Comparison of ENCODE assay signal across 33 mouse cellular contexts in genomic region chr6:145591578-145591977, GRCm38 (mm10). TPM values are rescaled to one million over a fixed set of nuclear protein-coding genes. Genes with fewer than 3 reads are reported as not detected.
DNase-seq lines count a peak whose midpoint lies in the region; ATAC-seq and TF ChIP-seq lines count a peak whose summit lies in the region.
"Had no signal": no experiment of that assay in that cellular context is flagged by ENCODE, and none has a peak within 500 bp of the region (broad histone marks: within the 10 kb centered on the region; RNA-seq: fewer than 3 reads in every experiment).

No protein-coding gene starts in this region.

- H3K27ac ChIP-seq in intestine, embryonic 14.5 days (ENCODE audit: low read depth), result peak overlapping the region; percentile 80
- H3K27ac ChIP-seq in intestine, embryonic 16.5 days (ENCODE audit: low read length), result no peak overlapping the region
- H3K27ac ChIP-seq in liver, adult 2 months (replicated peaks; ENCODE audit: insufficient read depth, low read depth, low read length), result no peak overlapping the region
- no peak overlapping the region for H3K27ac ChIP-seq in liver, postnatal 0 days (ENCODE audit: low read depth)
- no peak overlapping the region for H3K27ac ChIP-seq in lung, postnatal 0 days (ENCODE audit: low read length)
- 0 out of 2 replicates have a peak overlapping the region, but pooled peaks have one; percentile 50 for H3K27ac ChIP-seq in limb, embryonic 15.5 days
- H3K27ac ChIP-seq: forebrain, embryonic 12.5 days; heart, embryonic 15.5 days; hindbrain, embryonic 13.5 days had no signal

- H3K9ac ChIP-seq in intestine, embryonic 14.5 days (ENCODE audit: low read length), result no peak overlapping the region
- no peak overlapping the region for H3K9ac ChIP-seq in intestine, embryonic 16.5 days (ENCODE audit: low read depth, low read length)
- H3K9ac ChIP-seq in liver, adult 2 months (ENCODE audit: low read depth, low read length), result no peak overlapping the region
- no peak overlapping the region for H3K9ac ChIP-seq in liver, postnatal 0 days (replicated peaks)
- H3K9ac ChIP-seq in lung, postnatal 0 days (replicated peaks; ENCODE audit: low read depth), result no peak overlapping the region
- H3K9ac ChIP-seq in limb, embryonic 15.5 days, result no peak overlapping the region
- H3K9ac ChIP-seq: embryonic facial prominence, embryonic 12.5 days; forebrain, embryonic 12.5 days; forebrain, embryonic 15.5 days; heart, embryonic 12.5 days; heart, embryonic 15.5 days; hindbrain, embryonic 13.5 days had no signal

- WGBS in intestine, embryonic 14.5 days, result 83% methylated on average over 1 of the region's 1 CpGs
- WGBS in intestine, embryonic 16.5 days, result 79% methylated on average over 1 of the region's 1 CpGs
- WGBS in liver, adult 2 months, result 36% methylated on average over 1 of the region's 1 CpGs
- WGBS in liver, postnatal 0 days (ENCODE audit: insufficient replicate concordance), result 76% methylated on average over 1 of the region's 1 CpGs
- 72% methylated on average over 1 of the region's 1 CpGs for WGBS in lung, postnatal 0 days
- 91% methylated on average over 1 of the region's 1 CpGs for WGBS in lung, adult 2 months
- 43% methylated on average over 1 of the region's 1 CpGs for WGBS in limb, embryonic 15.5 days

- no peak for ATAC-seq in intestine, embryonic 14.5 days (replicated peaks; ENCODE audit: low FRiP score, low TSS enrichment, low read depth)
- no peak for ATAC-seq in intestine, embryonic 16.5 days
- no peak for ATAC-seq in liver, postnatal 0 days
- no peak; the same call in 1 of the 2 replicates for ATAC-seq in lung, postnatal 0 days
- ATAC-seq in limb, embryonic 15.5 days (ENCODE audit: insufficient number of reproducible peaks, low FRiP score, low TSS enrichment, low read depth), result no peak
- ATAC-seq: Patski had no signal

- H3K79me2 ChIP-seq in liver, adult 2 months (ENCODE audit: control insufficient read depth, insufficient read depth, low read length), result no peaks in the 10 kb centered on the region

- no peak for TF ChIP-seq CTCF in liver, adult 2 months (IDR thresholded peaks at IDR 0.05; ENCODE audit: low read depth, low read length)
- no peak for TF ChIP-seq CTCF in liver, postnatal 0 days (IDR thresholded peaks at IDR 0.05; ENCODE audit: low read depth)
- TF ChIP-seq CTCF in lung, postnatal 0 days (IDR thresholded peaks at IDR 0.05), result no peak
- no peak for TF ChIP-seq CTCF in lung, adult 2 months (IDR thresholded peaks at IDR 0.05; ENCODE audit: insufficient read depth, low read length)

- H3K4me3 ChIP-seq in intestine, embryonic 14.5 days (ENCODE audit: low read depth, low read length), result no peak overlapping the region
- H3K4me3 ChIP-seq in intestine, embryonic 16.5 days (ENCODE audit: low read length), result no peak overlapping the region
- H3K4me3 ChIP-seq in liver, adult 2 months (ENCODE audit: insufficient read depth, low read depth, low read length), result no peak overlapping the region
- H3K4me3 ChIP-seq in liver, postnatal 0 days (ENCODE audit: low read depth, low read length), result no peak overlapping the region
- H3K4me3 ChIP-seq in lung, postnatal 0 days (ENCODE audit: low read depth, low read length), result no peak overlapping the region
- no peak overlapping the region for H3K4me3 ChIP-seq in lung, adult 2 months (replicated peaks; ENCODE audit: extremely low read depth, low read depth, low read length)
- H3K4me3 ChIP-seq in limb, embryonic 15.5 days, result no peak overlapping the region
- H3K4me3 ChIP-seq: embryonic facial prominence, embryonic 12.5 days; erythroblast, embryonic 14.5 days; forebrain, embryonic 12.5 days; forebrain, embryonic 15.5 days; heart, embryonic 12.5 days; heart, embryonic 15.5 days; hindbrain, embryonic 10.5 days; hindbrain, embryonic 13.5 days had no signal

- no peaks in the 10 kb centered on the region for H3K36me3 ChIP-seq in intestine, embryonic 14.5 days (ENCODE audit: control insufficient read depth, insufficient read depth, low read length)
- no peaks in the 10 kb centered on the region for H3K36me3 ChIP-seq in intestine, embryonic 16.5 days (ENCODE audit: control insufficient read depth, insufficient read depth, low read length)
- H3K36me3 ChIP-seq in liver, adult 2 months (ENCODE audit: control insufficient read depth, insufficient read depth, low read length), result no peaks in the 10 kb centered on the region
- H3K36me3 ChIP-seq in liver, postnatal 0 days (replicated peaks; ENCODE audit: insufficient read depth, low read length), result no peaks in the 10 kb centered on the region
- no peaks in the 10 kb centered on the region for H3K36me3 ChIP-seq in lung, postnatal 0 days (ENCODE audit: insufficient read depth, low read length)
- no peaks in the 10 kb centered on the region for H3K36me3 ChIP-seq in limb, embryonic 15.5 days
- H3K36me3 ChIP-seq: embryonic facial prominence, embryonic 12.5 days; forebrain, embryonic 12.5 days; forebrain, embryonic 15.5 days; G1E; heart, embryonic 12.5 days; heart, embryonic 15.5 days; hindbrain, embryonic 10.5 days; hindbrain, embryonic 13.5 days had no signal

- no peak for DNase-seq in intestine, embryonic 14.5 days (ENCODE audit: low spot score)
- peak; percentile 69 for DNase-seq in liver, adult 2 months (ENCODE audit: extremely low read depth, low read depth, low spot score)
- DNase-seq in liver, postnatal 0 days, result no peak
- peak; percentile 50 for DNase-seq in lung, postnatal 0 days (ENCODE audit: low spot score)
- no peak for DNase-seq in lung, adult 2 months
- DNase-seq: adrenal gland, adult 2 months; adrenal gland, postnatal 14 days; B cell, adult 2 months; cerebellum, adult 11-12 months; cerebellum, adult 8-10 months; cerebellum, postnatal 36 days; embryo, embryonic 11 days; gastrocnemius, postnatal 25 days; heart, adult 18-20 months; heart, postnatal 10 days; heart, postnatal 36 days had no signal

- H3K9me3 ChIP-seq in intestine, embryonic 14.5 days (ENCODE audit: control insufficient read depth, low read length), result no peaks in the 10 kb centered on the region
- no peaks in the 10 kb centered on the region for H3K9me3 ChIP-seq in intestine, embryonic 16.5 days (ENCODE audit: control insufficient read depth, low read length)
- H3K9me3 ChIP-seq in liver, postnatal 0 days (ENCODE audit: low read length), result no peaks in the 10 kb centered on the region
- H3K9me3 ChIP-seq in lung, postnatal 0 days (ENCODE audit: low read length), result no peaks in the 10 kb centered on the region
- no peaks in the 10 kb centered on the region for H3K9me3 ChIP-seq in limb, embryonic 15.5 days
- H3K9me3 ChIP-seq: embryonic facial prominence, embryonic 12.5 days; forebrain, embryonic 12.5 days; forebrain, embryonic 15.5 days; heart, embryonic 12.5 days; heart, embryonic 15.5 days; hindbrain, embryonic 10.5 days; hindbrain, embryonic 13.5 days had no signal

- TF ChIP-seq EP300 in liver, postnatal 0 days (IDR thresholded peaks at IDR 0.05; ENCODE audit: low read depth), result no peak
- no peak for TF ChIP-seq EP300 in lung, postnatal 0 days (IDR thresholded peaks at IDR 0.05)

- H3K27me3 ChIP-seq in intestine, embryonic 14.5 days (replicated peaks; ENCODE audit: control insufficient read depth, insufficient read depth, low read length), result no peaks in the 10 kb centered on the region
- H3K27me3 ChIP-seq in intestine, embryonic 16.5 days (replicated peaks; ENCODE audit: control insufficient read depth, insufficient read depth, low read length), result no peaks in the 10 kb centered on the region
- no peaks in the 10 kb centered on the region for H3K27me3 ChIP-seq in liver, adult 2 months (ENCODE audit: control insufficient read depth, insufficient read depth, low read length)
- H3K27me3 ChIP-seq in liver, postnatal 0 days (ENCODE audit: insufficient read depth, low read length), result no peaks in the 10 kb centered on the region
- no peaks in the 10 kb centered on the region for H3K27me3 ChIP-seq in lung, postnatal 0 days (replicated peaks; ENCODE audit: insufficient read depth, low read length)
- no peaks in the 10 kb centered on the region for H3K27me3 ChIP-seq in limb, embryonic 15.5 days
- H3K27me3 ChIP-seq: CH12.LX; embryonic facial prominence, embryonic 12.5 days; forebrain, embryonic 12.5 days; forebrain, embryonic 15.5 days; heart, embryonic 12.5 days; heart, embryonic 15.5 days; hindbrain, embryonic 13.5 days had no signal

- peaks cover 20% of the 10 kb centered on the region for H3K4me1 ChIP-seq in intestine, embryonic 14.5 days (replicated peaks; ENCODE audit: control insufficient read depth, insufficient read depth, low read length)
- peaks cover 17% of the 10 kb centered on the region for H3K4me1 ChIP-seq in intestine, embryonic 16.5 days (ENCODE audit: control insufficient read depth, insufficient read depth, low read length)
- H3K4me1 ChIP-seq in liver, adult 2 months (ENCODE audit: control insufficient read depth, insufficient read depth, low read length), result peaks cover 11% of the 10 kb centered on the region
- H3K4me1 ChIP-seq in liver, postnatal 0 days (ENCODE audit: insufficient read depth), result peaks cover 12% of the 10 kb centered on the region
- H3K4me1 ChIP-seq in lung, postnatal 0 days (ENCODE audit: insufficient read depth, low read depth, low read length), result peaks cover 6% of the 10 kb centered on the region
- H3K4me1 ChIP-seq in lung, adult 2 months (ENCODE audit: control insufficient read depth, insufficient read depth, low read length), result peaks cover 4% of the 10 kb centered on the region
- peaks cover 25% of the 10 kb centered on the region for H3K4me1 ChIP-seq in limb, embryonic 15.5 days
- H3K4me1 ChIP-seq: forebrain, embryonic 12.5 days had no signal

- TF ChIP-seq POLR2A in liver, adult 2 months (IDR thresholded peaks at IDR 0.05; ENCODE audit: extremely low read depth, insufficient read depth, low read length), result no peak
- TF ChIP-seq POLR2A in lung, adult 2 months (IDR thresholded peaks at IDR 0.05; ENCODE audit: borderline replicate concordance, extremely low read depth, low read depth, low read length), result no peak

- no peak overlapping the region for H3K4me2 ChIP-seq in intestine, embryonic 14.5 days (ENCODE audit: low read length)
- no peak overlapping the region for H3K4me2 ChIP-seq in intestine, embryonic 16.5 days (ENCODE audit: low read depth, low read length)
- no peak overlapping the region for H3K4me2 ChIP-seq in liver, postnatal 0 days (ENCODE audit: low read depth, low read length)
- H3K4me2 ChIP-seq in lung, postnatal 0 days (replicated peaks; ENCODE audit: low read depth, low read length), result no peak overlapping the region
- H3K4me2 ChIP-seq in limb, embryonic 15.5 days, result no peak overlapping the region
- H3K4me2 ChIP-seq: embryonic facial prominence, embryonic 12.5 days; forebrain, embryonic 12.5 days; forebrain, embryonic 15.5 days; heart, embryonic 12.5 days; heart, embryonic 15.5 days; hindbrain, embryonic 13.5 days had no signal

RNA-seq across cellular contexts. Expression of gene Lmntd1, which starts 22.5 kb away (rescaled TPM):
- 0.27 and 0.52 TPM in 2 replicates for polyA plus RNA-seq in intestine, embryonic 14.5 days (2014; fragmentation: Nextera tagmentation; extraction: Ambion mirVana)
- polyA plus RNA-seq in intestine, embryonic 16.5 days (2015; fragmentation: Nextera tagmentation; extraction: Ambion mirVana), result 0.54 and 0.75 TPM in 2 replicates
- not detected in 2 replicates for total RNA-seq in liver, adult 2 months (2014; rRNA removed)
- polyA plus RNA-seq in liver, adult 2 months (2012; rRNA removed), result not detected in 2 replicates
- polyA plus RNA-seq in liver, postnatal 0 days (2015; fragmentation: Nextera tagmentation; extraction: Ambion mirVana), result not detected in 2 replicates
- 0.74 and 0.81 TPM in 2 replicates for polyA plus RNA-seq in lung, postnatal 0 days (2015; fragmentation: Nextera tagmentation; extraction: Ambion mirVana)
- 1.7 and 4.5 TPM in 2 replicates for polyA plus RNA-seq in lung, adult 2 months (2012; rRNA removed)
- 0.86 TPM in 2 replicates for polyA plus RNA-seq in limb, embryonic 15.5 days (2015; fragmentation: Nextera tagmentation; extraction: Ambion mirVana)
- polyA plus RNA-seq: erythroblast, embryonic 14.5 days; G1E; Patski had no signal

RNA-seq across cellular contexts. Expression of gene Tuba3b, which starts 24.0 kb away (rescaled TPM):
- not detected in 2 replicates for polyA plus RNA-seq in intestine, embryonic 14.5 days (2014; fragmentation: Nextera tagmentation; extraction: Ambion mirVana)
- not detected in 2 replicates for polyA plus RNA-seq in intestine, embryonic 16.5 days (2015; fragmentation: Nextera tagmentation; extraction: Ambion mirVana)
- total RNA-seq in liver, adult 2 months (2014; rRNA removed), result not detected in 2 replicates
- not detected in 2 replicates for polyA plus RNA-seq in liver, adult 2 months (2012; rRNA removed)
- polyA plus RNA-seq in liver, postnatal 0 days (2015; fragmentation: Nextera tagmentation; extraction: Ambion mirVana), result not detected in 2 replicates
- not detected in 2 replicates for polyA plus RNA-seq in lung, postnatal 0 days (2015; fragmentation: Nextera tagmentation; extraction: Ambion mirVana)
- 0.08 and 0.16 TPM in 2 replicates for polyA plus RNA-seq in lung, adult 2 months (2012; rRNA removed)
- polyA plus RNA-seq in limb, embryonic 15.5 days (2015; fragmentation: Nextera tagmentation; extraction: Ambion mirVana), result not detected in 2 replicates
- total RNA-seq: adrenal gland, adult 2 months; adrenal gland, postnatal 14 days; adrenal gland, postnatal 4 days; CH12.LX; G1E; gastrocnemius, adult 8-10 months; gastrocnemius, postnatal 25 days had no signal
- polyA plus RNA-seq: adrenal gland, adult 2 months; cortical plate, adult 2 months; embryonic facial prominence, embryonic 12.5 days; erythroblast, embryonic 14.5 days; forebrain, embryonic 12.5 days; forebrain, embryonic 15.5 days; G1E; heart, embryonic 12.5 days; hindbrain, embryonic 10.5 days; hindbrain, embryonic 13.5 days; hindbrain, embryonic 16.5 days; Patski had no signal

Comparison
In these comparisons a context has a peak if more than half of its experiments do, and no peak if none do; other contexts are left out.
1. DNase-seq: peak in liver, adult 2 months (single experiment) and lung, postnatal 0 days (single experiment); none in intestine, embryonic 14.5 days (single experiment), liver, postnatal 0 days (single experiment) and lung, adult 2 months (single experiment).
2. H3K27ac ChIP-seq: peak in intestine, embryonic 14.5 days (single experiment) and limb, embryonic 15.5 days (single experiment); none in intestine, embryonic 16.5 days (single experiment), liver, adult 2 months (single experiment), liver, postnatal 0 days (single experiment) and lung, postnatal 0 days (single experiment).